Mouse (Mus musculus) spleen, adult 2 months (tissue): ENCODE measurements around the gene Srgap2. TPM values are rescaled to one million over a fixed set of nuclear protein-coding genes. Genes with fewer than 3 reads are reported as not detected.

Experiments
- DNase-seq, 2 experiments: peaks; one replicate each; pipeline versions ENCODE4 v3.0.0 to v3.0.0-alpha.2; 2012 to 2021; ENCODE audit warnings: low spot score in 2 of 2, low read depth in 1 of 2
- H3K27ac ChIP-seq: fragments of 200-500 bp; 2 replicates; pipeline ENCODE4 v1.5.1; 2012; ENCODE audit warnings: low read length, inconsistent platforms; ENCODE audit not compliant: insufficient read depth
- H3K27me3 ChIP-seq: fragments of 200-500 bp; 2 replicates; pipeline ENCODE4 v1.6.1; 2012; ENCODE audit warnings: mild to moderate bottlenecking, moderate library complexity, low read length, inconsistent platforms; ENCODE audit not compliant: control insufficient read depth, insufficient read depth
- H3K36me3 ChIP-seq: fragments of 200-500 bp; 2 replicates; pipeline ENCODE4 v1.6.1; 2012; ENCODE audit warnings: mild to moderate bottlenecking, low read length, inconsistent platforms; ENCODE audit not compliant: control insufficient read depth, insufficient read depth
- H3K4me1 ChIP-seq: fragments of 200-500 bp; 2 replicates; pipeline ENCODE4 v1.6.1; 2011; ENCODE audit warnings: inconsistent platforms; ENCODE audit not compliant: control insufficient read depth, insufficient read depth, insufficient read length
- H3K4me3 ChIP-seq: fragments of 200-500 bp; 2 replicates; pipeline ENCODE4 v1.5.1; 2011; ENCODE audit warnings: mild to moderate bottlenecking, inconsistent platforms; ENCODE audit not compliant: insufficient read depth, insufficient read length; ENCODE audit errors: extremely low read depth
- CTCF ChIP-seq: fragments of 200-500 bp; IDR thresholded peaks from 2 replicates; pipeline ENCODE4 v1.5.1; 2011; ENCODE audit warnings: mild to moderate bottlenecking, inconsistent platforms; ENCODE audit not compliant: insufficient read depth, insufficient read length, insufficient replicate concordance; ENCODE audit errors: extremely low read depth
- POLR2A ChIP-seq: fragments of 200-500 bp; IDR thresholded peaks from 2 replicates; pipeline ENCODE4 v1.6.1; 2011; ENCODE audit warnings: low read depth, low read length, inconsistent platforms
- WGBS: fragments of 180-500 bp; shearing (Covaris S2); methylation state at CpG from one replicate; pipeline ENCODE4 v1.1.7; 2018; 5-methylcytosine and 5-hydroxymethylcytosine counted together
- polyA plus RNA-seq: library from polyadenylated mRNA; depleted of rRNA; stranded (reverse); fragments of >200 nt; gene quantifications from 2 replicates; pipeline ENCODE4 v1.2.3, GENCODE M21; 2012

Gene Srgap2
- polyA plus RNA-seq, 1 experiment, result 11.0 TPM

DNA sequence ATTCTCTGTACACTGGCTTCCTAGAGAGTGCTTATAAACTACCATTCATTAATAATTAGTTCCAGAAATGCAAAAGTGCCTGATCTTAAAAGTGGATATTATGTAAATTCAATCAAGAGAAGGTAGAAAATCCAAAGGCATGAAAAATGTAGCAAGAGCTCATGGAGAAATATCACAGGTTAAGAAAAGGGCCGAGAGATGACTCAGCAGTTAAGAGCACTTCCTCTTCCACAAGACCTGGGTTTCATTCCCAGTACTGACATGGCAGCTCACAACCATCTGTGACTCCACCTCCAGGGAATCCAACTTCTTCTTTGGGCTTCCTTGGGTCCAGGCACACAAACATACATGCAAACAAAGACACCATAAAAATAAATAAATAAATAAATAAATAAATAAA is 56.6 kb downstream of the Srgap2 start:
- 43% methylated on average over 1 of the region's 1 CpGs for WGBS

DNA sequence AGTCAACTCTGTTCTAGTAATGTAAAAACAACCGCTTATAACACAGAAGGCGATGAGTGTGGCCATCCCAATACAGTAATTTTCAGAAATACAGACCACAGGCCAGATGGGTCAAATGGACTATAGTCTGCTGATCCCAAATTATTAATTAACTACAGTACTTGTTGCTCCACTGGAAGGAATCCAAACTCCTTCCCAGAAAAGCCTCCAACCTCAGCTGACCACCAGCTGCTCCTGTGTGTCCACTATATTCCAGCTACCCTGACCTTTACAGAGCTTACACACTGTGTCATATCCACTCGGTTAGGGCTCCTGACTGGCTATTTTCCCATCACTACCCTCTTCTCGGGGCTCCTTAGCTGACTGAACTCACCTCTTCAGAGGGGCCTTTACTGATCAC is 61.3 kb downstream of the Srgap2 start:
- no peaks in the 10 kb centered on the region for H3K27me3 ChIP-seq
- no peak overlapping the region for H3K27ac ChIP-seq
- H3K36me3 ChIP-seq, result no peaks in the 10 kb centered on the region
- H3K4me1 ChIP-seq, result no peaks in the 10 kb centered on the region; the same call in none of the 2 replicates
- no peak for DNase-seq
- TF ChIP-seq CTCF (no peak), POLR2A (no peak)
- no peak overlapping the region for H3K4me3 ChIP-seq
- WGBS, result 91% methylated on average over 4 of the region's 4 CpGs

More for the DNA sequence above, 56.6 kb downstream of the Srgap2 start:
- TF ChIP-seq POLR2A (no peak), CTCF (no peak)
- H3K4me1 ChIP-seq, result peaks cover 2% of the 10 kb centered on the region
- no peaks in the 10 kb centered on the region for H3K36me3 ChIP-seq
- H3K27ac ChIP-seq, result no peak overlapping the region
- DNase-seq, result no peak
- H3K4me3 ChIP-seq, result no peak overlapping the region
- no peaks in the 10 kb centered on the region for H3K27me3 ChIP-seq

DNA sequence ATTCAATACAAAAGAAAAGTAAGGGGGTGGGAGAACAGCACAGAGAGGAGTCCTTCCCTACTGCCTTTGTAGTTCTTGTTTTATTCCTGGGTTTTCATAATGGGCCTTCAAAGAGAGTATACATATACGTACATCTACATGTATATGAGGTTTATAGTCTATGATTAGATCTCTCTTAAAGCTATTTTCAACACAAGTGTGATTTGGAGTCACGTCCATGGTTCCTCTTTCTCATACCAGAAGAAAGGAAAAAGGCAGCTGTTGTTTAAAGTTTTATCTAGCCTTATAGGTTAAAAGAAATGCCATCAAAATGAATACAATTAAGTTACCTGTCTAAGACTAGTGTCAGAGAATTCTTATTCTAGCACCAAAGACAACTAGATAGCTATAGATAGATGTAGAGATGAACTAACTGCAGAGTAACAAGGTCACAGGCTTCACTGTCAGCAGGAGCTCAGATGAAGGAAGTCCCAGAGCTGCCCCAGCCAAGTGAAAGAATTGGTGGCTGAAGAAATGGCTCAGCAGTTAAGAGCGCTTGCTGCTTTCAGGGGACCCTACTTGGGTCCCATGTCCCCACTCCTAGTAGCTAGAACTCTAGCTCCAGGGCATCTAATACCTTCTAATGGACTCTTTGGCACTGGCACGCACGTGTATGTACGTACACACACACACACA is 63.1 kb downstream of the Srgap2 start:
- WGBS, result 73% methylated on average over 6 of the region's 6 CpGs

DNA sequence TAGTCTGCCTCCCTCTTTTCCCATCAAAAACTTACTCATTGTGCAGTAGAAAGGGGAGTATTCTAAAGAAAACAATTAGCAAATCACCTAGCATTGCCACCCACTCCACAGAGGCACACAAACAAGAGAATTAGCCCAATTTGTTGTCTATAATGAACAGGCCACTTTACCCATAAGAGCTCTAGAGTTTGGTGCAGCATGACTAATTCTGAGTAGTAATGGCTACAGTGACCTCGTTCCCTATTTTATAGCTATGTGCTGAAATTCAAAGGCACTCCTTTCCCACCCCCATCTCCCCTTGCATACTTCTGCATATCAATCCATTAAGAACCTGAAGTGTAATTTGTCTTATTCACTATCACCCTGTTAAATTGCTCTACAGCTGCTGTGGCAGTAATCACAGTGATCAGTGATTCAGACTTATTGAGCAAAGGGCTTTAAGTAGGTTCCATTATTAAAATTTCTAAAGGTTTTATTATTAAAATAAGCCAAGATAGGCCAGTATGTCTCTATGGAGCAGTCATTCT is 64.5 kb downstream of the Srgap2 start:
- Histone ChIP-seq H3K27me3 (no peaks in the 10 kb centered on the region), H3K4me1 (no peaks in the 10 kb centered on the region), H3K36me3 (no peaks in the 10 kb centered on the region), H3K27ac (no peak overlapping the region), H3K4me3 (no peak overlapping the region; the same call in 1 of the 2 replicates)
- no peak for TF ChIP-seq POLR2A
- TF ChIP-seq CTCF, result no peak
- WGBS, result 87% methylated on average over 1 of the region's 1 CpGs
- DNase-seq, result no peak

More for the DNA sequence above, 63.1 kb downstream of the Srgap2 start:
- H3K27ac ChIP-seq, result no peak overlapping the region
- H3K36me3 ChIP-seq, result no peaks in the 10 kb centered on the region
- no peak overlapping the region for H3K4me3 ChIP-seq
- DNase-seq, result no peak
- no peaks in the 10 kb centered on the region for H3K27me3 ChIP-seq
- no peak for TF ChIP-seq CTCF
- no peak for TF ChIP-seq POLR2A
- no peaks in the 10 kb centered on the region; the same call in 1 of the 2 replicates for H3K4me1 ChIP-seq

DNA sequence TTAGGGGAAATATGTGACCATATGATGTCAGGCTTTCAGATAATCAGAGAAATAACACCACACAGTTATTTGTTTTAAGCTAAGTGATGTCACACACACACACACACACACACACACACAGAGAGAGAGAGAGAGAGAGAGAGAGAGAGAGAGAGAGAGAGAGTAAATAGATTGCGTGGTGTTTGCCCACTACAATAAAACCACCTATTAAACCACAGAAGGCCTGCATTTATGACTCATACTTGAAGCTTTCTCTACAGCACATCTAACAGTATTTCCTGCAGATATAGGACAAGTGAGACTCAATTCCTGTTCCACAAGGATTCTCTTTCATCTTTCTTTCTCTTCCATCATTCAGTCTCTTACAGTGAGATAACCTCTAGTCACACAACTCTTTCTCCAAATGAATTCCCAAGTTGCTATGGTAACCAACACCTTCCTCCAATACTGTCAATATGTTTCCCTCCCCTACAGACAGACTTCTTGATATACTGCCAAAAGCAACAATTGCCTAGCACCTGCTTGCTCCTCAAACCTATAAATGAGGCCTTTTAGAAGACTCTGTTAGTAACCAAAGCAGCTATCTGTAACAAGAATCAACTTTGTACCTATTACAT is 66.1 kb downstream of the Srgap2 start:
- no peaks in the 10 kb centered on the region for H3K4me1 ChIP-seq
- no peaks in the 10 kb centered on the region for H3K36me3 ChIP-seq
- TF ChIP-seq CTCF (no peak), POLR2A (no peak)
- H3K27me3 ChIP-seq, result no peaks in the 10 kb centered on the region
- no peak overlapping the region for H3K4me3 ChIP-seq
- WGBS, result 64% methylated on average over 1 of the region's 1 CpGs
- no peak overlapping the region for H3K27ac ChIP-seq
- no peak for DNase-seq

DNA sequence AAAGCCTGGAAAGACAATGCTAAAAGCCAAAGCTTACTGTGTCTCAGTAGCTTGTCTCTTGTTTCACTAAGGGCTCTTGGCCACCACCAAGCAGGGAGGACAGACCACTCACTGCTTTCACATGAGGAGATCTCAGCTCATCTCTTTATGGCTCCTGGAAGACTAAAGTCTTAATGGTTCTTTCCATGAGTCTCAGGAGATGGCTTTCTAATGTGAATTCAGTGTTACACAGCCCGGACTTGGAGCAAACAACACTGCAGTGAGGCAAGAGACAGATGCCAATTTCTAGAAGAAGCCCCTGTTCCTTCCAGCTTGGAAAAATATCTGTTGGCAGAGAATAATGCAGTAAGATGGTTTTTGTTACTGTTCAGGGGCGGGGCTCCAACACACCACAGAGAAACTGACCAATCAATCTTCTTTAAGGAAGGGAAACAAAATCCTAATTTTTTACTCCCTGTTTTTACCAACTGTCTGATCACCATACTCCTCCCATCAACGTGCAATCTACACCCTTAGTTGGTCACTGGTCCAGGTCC is 71.7 kb downstream of the Srgap2 start:
- H3K27me3 ChIP-seq, result no peaks in the 10 kb centered on the region
- H3K36me3 ChIP-seq, result no peaks in the 10 kb centered on the region
- TF ChIP-seq POLR2A (no peak), CTCF (no peak)
- no peaks in the 10 kb centered on the region for H3K4me1 ChIP-seq
- 92% methylated on average over 3 of the region's 3 CpGs for WGBS
- H3K27ac ChIP-seq, result no peak overlapping the region
- DNase-seq, result no peak
- H3K4me3 ChIP-seq, result no peak overlapping the region
